Mouse (Mus musculus): Measurements from ENCODE around the gene Tpk1.

Gene Tpk1

DNA sequence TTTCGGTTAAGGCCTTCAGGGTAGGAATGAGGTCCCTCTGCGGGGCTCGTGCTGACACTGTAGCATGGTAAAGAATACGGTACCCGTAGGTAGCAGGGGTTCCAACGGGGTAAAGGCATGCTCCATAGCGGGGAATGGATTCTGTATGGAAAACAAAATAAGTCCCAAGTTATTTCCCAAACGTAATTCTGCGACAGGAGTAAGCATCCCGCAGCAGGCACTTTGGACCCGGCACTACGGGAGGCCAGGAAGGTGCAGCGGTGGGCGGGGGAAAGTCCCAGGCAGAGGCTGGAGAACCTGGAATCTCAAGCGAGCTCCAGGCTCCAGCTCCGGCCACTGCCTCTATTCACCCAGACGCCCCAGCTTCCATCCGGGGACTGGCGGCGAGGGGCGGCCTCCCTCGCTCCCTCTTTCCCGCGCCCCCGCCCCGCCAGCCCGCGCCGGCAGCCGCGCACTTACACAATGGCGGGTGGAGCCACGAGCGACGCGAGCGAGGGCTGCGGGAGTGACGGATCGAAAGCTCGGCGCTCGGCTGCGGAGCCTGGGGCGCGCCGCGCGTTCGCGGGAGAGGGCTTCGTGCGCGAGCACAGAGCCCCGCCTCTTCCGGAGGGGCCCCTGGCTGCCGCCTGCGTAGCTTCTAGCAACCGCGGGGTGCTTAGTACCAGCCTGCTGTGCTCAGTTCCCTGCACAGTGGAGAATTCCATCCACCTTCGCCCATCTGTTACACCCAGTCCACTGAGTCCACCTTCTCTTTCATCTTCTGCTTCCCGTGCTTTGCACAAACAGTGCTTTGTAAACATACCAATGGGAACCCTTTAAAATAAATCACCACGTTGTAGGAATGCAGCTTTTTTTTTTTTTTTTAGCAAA is at the start of gene Tpk1:
Gene Tpk1 (minus strand): TSS at position 602 of the 870 bp plus-strand sequence.
- DNase-seq: peak; percentile 92 to 93

DNA sequence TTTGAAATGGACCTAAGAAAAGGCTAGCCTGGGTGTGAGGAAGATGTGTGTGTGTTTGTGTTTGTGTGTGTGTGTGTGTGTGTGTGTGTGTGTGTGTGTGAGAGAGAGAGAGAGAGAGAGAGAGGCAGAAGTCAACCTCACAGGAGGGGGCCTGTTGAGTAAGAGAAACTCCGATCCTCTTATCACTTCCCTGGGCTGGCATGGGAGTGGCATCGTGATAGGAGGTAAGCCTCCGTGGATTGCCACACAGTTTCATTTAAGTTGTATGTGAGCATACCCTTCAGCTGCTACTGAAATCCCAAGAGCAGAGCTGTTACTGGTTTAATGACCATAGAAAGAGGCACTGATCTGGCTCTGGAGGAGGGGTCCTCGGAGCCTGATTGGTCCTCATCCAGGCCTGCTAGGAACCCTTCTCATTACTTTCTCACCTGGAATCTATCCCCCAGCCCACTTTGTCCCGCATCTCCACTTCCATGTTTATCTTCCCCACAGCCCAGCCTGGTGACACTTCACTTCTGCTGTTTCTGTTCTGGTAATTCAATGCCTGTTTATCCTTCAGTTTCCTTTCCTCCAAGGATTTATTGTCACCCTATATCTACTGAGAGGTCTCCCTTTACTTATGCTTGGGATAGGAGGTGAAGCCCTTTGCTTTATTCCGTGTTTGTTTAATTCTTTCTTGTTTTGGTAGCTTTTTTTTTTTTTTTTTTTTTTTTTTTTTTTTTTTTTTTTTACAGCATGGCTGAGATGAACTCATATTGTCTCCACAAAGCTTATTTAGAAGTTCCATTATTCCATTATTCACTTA is 36.9 kb upstream of the Tpk1 start:
- DNase-seq: no peak

DNA sequence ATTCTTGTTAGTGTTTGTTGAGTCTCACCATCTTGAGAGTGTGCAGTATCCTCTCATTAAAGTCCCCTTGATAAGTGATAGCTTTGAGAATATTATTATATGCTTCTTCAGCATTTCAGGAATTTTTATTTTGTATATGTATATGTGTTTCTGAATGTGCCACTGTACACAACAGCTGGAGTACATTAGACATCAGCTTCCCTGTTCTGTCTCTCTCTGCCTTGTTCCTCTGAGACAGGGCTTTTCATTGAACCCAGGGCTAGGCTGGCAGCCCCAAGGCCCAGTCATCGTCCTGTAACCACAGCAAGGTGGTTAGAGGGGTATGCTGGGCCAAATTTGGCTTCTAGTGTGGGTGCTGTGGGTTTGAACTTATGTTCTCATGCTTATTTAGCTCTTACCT is 25.8 kb upstream of the Tpk1 start:
- no peak for DNase-seq

DNA sequence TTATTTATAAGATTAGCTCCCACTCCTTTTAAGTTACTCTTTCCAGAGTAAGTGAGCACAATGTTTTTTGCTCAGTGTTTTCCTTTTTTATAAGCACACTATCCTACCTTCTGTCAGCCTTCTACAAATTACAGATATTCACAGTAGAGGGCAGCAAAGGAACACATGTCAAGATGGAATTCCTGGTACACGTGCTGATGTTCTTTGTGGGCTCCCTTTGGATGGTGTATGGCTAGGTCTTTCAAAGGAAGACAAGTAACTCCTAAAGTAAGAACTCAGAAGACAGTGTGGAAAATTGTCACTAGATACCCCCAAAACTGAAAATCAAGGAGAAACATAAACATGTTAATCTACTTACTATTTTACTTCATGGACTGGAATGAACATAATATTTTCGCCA is 19.9 kb upstream of the Tpk1 start:
- no peak for DNase-seq

DNA sequence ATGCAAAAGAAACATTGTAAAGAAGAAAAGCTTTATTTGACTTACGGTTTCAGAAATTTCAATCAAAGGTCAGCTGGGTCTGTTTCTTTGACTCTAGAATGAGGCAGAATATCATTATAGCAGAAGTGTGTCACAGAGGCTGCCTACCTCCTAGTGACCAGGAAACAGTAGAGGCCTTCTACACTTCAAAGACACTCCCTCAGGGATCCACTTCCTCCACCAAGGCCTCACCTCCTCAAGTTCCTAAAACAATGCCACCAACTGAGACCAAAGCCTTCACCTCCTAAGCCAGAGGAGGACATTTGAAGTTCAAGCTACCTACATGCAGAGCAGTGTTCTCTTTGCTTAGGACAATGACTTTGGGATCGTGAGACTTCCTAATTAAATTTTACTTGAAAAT is 16.5 kb upstream of the Tpk1 start:
- DNase-seq: no peak

DNA sequence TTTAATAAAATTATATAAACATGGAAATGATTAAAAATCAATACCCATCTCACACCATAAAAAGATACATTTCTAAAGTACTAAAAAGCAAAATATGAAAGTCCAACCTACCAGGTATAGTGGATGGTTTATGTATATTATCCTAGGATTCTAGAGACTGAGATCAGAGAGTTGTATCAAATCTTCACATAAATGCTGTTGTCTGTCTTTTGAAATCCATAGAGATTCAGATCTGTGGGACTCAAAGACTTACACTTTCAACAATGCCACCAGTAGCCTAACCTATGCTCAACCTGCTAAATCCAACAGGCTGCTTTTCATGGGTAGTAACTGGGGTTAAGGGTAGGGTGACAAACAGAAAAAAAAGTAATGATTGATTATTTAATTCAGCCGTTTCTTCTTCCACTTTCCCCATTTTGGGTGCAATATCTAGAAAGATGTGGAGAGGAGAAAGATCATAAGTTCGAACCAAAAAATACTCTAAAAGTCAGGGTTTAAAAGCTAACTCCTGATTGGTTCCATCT is 12.7 kb upstream of the Tpk1 start:
- DNase-seq: no peak

DNA sequence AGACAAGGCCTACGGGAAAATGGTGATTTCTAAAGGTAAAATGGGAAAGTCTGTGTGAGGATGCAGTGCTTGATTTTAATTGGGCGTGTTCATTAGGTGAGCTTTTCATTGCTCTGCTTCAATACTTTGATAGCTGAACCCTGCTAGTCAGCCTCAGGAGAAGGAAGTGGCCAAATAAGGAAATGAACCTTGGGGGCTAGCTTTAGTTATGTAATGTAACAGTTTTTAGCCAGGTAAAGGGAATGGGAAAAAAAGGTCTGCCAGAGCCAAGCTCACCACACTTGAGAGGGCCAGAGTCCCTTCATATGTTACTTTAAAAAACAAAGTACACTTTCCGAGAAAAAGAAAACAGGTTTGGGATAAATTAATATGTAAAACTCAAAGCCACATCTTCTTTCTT is 11.5 kb upstream of the Tpk1 start:
- DNase-seq: no peak

DNA sequence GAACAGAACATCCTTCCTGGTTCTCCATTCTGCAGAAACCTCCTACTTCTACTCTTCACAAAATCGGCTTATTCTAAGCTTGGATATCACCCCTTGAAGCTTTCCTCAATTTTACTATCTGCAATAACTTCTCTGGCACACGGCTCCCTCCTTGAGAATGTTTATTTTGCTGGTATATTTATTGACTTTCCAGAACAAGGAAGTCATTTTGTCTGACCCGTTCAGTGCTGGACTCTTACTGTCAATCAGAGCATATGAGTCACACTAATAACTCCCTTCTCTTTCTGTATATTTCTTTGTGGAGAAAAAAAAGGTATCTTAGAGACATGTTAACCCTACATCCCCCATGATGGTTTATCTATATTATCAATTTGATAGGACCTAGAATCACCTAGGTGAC is 10.1 kb upstream of the Tpk1 start:
- DNase-seq: no peak

DNA sequence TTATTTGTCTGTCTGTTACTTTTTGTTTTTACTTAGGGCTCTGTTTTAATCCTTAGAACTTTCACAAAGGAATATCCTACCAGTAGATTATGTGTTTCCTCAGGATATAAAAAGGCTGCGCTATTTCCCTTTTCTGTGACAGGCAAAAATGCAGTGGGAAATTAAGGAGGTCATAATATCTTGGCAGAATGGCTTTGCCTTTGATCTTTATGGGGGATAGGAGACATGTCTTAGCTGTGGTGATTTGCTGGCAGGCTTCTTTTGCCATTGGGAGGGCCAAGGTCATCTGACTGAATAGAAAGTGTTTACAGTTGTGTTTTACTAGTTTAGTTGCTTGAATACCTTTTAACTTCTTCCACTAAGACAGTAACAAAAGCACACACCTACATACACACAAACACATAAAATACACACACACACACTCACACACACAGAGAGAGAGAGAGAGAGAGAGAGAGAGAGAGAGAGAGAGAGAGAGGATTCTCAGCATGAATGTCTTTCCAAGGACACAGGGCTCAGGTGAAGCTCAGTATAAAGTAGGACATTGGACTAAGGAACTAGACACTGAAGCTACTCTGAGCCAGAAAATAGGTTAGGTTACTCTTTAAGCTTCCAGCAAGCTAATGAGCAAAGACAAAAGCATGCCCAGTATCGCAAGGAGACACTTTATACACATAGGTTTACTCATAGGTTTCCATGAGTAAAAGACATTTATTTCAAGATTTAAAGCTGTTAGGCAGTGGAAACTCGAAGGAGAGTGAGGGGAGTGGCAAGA is 9.1 kb upstream of the Tpk1 start:
- no peak for DNase-seq

DNA sequence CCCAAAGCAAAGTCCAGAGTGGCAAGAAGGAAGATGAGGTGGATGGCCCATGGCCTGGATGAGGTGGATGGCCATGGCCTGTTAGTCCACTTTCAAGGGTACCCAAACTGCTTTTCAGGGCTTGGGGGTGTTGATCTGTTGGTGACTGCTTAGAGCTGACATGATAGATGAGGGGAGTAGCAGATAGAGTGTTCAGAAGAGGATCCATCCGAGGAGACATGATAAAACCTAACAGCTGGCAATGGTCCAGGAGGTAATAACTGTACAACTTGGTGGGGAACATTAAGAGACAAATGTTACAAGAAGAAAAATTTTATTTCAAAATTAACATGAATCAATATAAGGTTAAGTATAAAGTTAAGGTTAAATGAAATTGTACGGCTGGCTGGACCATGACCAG is 4.9 kb upstream of the Tpk1 start:
- DNase-seq: no peak

DNA sequence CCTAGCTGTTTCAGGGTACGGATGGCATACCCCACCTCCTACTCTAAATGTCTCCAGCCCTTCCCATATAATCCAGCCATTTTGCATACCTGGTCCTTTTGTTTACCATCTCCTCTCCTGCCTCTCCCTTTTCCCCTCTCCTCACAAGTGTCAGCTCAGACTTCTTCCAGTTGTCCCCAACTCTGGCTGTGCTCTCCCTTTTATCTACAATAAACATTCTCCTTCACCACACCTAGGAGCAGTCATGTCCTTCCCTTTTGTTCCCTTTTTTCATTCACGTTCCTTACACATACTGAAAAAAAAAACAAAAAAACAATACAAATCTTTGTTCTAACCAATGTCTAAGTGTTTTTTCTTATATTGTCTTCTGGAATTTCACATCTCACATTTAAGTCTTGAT is 1.6 kb upstream of the Tpk1 start:
- no peak for DNase-seq

DNA sequence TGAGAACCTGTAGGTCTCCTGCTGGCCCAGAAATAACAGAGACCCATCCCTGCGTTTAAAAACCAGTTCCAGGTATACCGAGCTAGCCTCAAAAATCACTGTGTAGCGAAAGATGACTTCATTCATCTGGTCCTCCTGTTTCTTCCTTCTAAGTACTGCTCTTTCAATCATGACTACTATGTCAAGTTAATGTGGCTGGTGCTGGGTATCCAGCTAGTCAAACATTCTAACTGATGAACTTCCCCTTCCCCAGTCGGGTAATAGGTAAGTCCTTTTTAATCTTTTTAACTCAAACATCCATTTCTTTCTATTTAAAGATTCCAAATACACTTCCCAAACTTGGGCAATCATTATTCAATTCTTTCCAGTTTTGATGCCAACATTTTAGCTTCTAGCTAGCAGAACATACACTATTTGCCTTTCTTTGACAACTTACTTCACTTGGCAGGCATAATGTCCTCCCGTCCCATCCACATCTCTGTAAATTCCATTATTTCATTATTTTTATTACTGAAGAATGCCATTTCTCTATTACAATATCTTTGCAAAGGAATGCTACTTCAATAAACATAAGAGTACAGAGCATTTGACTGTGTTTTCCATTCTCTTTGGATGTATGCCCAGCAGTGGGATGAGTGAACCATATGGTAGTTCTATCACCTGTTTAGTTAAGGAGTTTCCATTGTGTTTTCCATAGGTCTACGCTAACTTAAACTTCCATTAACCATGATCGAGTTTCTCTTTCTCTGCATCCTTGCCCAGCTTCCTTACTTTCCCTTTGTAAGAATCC is 728 bp upstream of the Tpk1 start:
- no peak for DNase-seq

DNA sequence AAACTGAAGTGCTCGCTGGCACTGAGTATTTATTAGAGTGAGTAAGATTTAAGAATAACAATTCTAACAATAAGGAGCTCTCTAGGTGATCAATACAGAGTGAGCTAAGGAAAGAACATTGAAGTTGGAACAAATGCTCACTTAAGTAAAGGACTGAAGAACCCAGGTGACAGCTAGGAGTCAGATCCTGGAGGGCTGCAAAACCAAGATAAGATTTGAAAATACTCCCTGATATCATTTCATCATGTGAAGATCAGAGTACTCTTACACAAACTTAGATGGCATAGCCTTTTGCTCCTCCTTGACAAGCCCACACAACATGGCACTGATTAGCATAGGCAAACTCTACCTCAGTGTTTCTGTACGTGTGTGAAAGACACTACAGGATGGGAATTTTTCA is 4.3 kb downstream of the Tpk1 start:
- no peak for DNase-seq

DNA sequence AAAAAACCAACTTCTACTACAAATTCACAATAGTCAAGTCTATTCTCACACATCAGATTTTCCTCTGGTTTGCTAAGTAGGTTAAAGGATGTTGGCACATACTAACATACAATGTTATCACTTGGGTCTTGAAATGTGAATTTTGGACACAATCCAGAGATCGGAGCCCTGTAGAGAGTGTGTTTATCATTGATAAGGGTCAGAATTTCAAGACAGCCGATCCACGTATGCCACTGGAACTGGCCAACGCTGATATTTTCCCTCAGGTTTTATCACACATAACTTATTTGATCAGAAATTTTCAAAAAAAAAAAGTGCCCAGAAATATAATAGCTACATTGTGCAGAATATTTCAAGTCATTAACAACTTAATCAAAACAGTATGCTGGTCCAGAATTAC is 7.8 kb downstream of the Tpk1 start:
- DNase-seq: no peak

DNA sequence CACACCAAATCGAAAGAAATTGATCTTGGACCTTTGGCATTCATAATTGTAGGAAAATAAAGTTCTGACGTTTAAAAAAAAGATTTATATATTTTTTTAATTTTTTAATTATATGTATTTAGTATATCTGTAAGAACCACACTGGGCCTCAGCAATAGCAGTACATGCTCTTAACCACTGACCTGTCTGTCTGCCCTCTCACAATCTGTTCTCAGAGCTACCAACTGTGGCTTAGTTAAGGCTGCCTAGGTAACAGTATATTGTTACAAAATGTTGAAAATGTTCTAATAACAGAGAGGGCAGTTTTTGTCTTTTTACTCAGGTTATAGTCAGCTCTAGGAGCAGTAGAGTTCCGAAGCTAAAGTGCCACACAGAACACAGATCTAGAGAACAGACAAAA is 8.2 kb downstream of the Tpk1 start:
- no peak for DNase-seq

DNA sequence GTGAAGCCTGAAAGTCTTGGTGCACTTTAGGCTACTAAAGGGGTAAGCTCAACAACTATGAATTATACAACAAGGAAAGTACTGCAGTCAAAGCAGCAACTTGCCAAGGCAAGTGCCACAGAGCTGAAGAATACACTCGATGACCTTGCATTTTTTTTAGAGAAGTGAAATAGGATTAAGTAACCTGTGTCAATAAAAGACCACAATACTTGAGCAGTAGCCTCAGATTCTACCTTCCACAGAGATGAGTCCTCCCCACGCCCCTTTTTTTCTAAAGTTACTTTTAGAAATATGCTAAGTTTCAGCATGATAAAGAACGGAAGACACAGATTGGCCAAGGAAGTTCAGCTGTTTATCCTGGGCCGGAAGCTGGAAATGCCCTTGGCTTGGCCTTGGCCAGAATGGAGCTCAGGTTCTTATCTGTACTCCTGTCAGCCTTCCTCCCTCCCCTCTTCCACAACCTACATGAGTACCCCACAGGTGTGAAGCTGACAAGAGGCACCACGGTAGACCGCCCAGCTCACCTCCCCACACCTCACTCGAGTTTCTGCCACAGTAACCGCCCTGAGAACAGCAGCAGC is 11.1 kb downstream of the Tpk1 start:
- DNase-seq: no peak

DNA sequence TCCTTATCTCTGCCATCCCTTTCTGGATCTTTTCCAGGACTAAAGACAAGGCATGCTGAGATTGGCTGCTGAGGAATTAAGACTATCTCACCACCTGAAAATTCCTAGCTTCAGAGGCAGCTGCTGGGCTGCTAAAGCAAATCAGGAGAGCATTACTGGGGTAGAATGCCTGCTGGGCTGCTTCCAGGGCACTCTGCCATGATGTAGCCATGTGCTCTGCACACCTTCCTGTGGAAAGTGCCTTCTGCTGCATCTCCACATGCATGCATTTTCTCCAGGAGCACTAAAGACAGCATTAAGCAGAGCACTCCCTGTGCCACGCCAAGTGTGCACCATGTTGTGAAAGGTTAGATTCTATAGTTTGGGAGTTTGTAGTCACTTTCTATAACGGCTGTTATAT is 16.6 kb downstream of the Tpk1 start:
- no peak for DNase-seq

DNA sequence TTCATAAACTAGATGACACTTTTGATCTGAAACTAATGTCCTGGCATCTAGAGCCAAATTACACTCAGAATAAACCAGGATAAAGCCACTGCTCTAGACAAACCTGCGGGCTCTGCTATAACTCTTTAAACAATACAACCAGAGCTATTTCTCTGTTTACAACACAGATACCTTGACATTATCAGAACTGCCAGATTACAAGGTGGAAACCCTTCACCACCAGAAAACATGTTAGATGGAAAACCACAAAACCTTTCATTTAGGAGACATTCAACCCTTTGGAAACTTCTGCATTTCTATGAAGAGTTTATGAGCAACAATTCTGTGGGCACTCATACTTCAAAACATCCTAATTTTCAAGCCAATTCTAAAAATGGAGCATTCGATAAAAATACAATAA is 20.4 kb downstream of the Tpk1 start:
- no peak for DNase-seq

DNA sequence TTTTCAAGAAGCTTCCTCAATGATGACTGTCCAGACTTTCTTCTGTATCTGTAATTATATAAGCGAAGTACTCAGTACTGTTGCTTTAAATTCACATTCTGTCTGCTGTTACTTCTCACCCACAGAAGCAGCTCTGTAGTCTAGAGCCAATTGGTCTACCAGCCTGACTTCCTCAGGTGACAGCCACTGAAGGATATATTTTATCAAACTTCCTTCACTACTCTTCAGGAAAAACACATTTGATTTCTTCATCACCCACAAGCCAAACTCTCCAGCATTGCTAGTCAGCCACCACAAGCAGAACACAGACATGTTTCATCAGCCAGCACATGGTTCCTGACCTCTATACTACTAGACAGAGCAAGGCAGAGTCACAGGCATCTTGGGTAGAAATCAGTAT is 21.0 kb downstream of the Tpk1 start:
- no peak for DNase-seq

DNA sequence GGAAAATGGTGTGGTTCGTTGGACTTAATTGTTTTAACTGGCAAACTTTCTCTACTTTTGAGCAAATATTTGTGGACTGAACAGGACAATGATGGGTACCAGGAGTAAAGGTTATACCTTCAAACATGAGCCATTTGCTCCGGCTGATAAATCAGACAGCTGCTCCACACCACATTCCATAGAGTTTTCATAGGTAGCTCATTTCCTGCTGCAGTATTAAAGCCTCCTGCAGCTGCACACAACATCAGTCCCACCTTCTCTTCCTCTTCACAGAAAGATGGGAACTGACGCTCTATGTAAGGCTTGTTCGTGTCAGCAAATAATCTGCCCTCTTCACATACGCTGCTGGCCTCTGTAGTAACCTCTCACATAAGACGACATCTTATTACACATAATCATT is 22.4 kb downstream of the Tpk1 start:
- no peak for DNase-seq

DNA sequence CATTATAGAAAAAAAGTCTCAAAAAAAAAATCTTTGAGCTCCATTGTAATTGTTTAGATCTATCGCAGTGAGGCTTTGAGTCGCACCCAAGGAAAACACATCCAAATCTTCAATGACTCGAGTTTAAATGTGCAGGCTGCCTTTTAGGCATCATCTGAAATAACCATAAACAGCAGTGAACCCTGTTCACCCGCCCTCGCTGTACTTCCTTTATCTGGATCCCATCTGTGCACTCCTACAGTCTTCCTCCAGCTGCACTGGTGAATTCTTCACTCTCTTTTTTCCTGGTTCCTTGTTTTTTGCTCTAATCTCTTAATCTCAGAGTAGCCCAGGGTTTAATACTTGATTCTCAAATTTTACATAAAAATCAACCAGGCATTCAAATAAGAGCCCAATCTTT is 23.7 kb downstream of the Tpk1 start:
- DNase-seq: no peak

DNA sequence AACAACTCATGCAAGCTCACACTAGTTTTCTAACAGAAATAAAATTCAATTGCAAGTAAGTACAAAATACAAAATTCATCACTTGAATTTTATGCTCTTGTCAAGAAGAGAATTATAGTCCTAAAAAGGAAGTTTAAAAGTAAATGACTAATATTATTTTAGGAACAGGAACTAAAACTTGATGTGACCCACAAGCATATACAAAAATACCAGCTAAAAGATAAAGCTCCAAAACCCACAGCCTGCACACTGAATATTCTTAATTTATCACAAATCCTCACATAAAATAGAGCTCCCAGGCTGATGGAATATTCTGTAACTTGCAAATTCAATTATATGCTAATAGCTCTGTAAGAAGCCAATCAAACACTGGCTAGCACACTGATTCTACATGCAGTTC is 25.5 kb downstream of the Tpk1 start:
- DNase-seq: no peak

Data from B cell, adult 2 months (primary cell).